Mouse (Mus musculus): ENCODE data around the gene Crb1. TPM values are rescaled to one million over a fixed set of nuclear protein-coding genes. Genes with fewer than 3 reads are reported as not detected.

Crb1 gene
- not detected for total RNA-seq (2023)

DNA sequence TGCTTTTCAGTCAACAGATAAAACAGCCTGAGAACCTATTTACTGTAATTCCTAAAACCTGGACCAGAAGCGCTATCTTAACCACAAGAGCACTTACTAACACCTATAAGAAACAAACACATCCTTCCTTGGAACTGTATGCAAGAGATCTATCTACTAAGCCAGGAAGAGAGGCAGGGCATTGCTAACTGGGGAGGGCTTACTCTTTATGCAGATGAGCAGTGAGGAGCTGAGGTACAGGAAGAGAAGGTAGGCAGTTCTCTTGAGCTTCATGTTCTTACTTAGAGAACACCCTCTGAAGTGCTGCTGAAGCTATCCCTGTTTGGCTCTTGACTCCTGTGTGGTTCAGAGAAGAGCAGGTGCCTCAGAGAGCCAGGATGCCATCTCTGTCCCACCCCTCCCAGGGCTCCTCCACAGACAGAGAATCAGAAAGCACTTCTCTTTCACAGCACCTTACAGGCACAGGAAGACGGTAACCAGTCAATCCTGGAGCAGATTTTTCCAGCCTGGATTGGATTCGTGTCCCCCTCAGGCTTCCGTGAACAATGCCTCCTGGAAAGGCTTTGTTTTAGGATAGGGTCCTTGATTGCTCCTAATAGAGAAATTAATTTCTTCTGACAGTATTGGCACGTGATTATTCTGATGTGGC is at the start of gene Crb1:
TSS of gene Crb1 (minus strand) at position 463 of the 649 bp plus-strand sequence.

DNA sequence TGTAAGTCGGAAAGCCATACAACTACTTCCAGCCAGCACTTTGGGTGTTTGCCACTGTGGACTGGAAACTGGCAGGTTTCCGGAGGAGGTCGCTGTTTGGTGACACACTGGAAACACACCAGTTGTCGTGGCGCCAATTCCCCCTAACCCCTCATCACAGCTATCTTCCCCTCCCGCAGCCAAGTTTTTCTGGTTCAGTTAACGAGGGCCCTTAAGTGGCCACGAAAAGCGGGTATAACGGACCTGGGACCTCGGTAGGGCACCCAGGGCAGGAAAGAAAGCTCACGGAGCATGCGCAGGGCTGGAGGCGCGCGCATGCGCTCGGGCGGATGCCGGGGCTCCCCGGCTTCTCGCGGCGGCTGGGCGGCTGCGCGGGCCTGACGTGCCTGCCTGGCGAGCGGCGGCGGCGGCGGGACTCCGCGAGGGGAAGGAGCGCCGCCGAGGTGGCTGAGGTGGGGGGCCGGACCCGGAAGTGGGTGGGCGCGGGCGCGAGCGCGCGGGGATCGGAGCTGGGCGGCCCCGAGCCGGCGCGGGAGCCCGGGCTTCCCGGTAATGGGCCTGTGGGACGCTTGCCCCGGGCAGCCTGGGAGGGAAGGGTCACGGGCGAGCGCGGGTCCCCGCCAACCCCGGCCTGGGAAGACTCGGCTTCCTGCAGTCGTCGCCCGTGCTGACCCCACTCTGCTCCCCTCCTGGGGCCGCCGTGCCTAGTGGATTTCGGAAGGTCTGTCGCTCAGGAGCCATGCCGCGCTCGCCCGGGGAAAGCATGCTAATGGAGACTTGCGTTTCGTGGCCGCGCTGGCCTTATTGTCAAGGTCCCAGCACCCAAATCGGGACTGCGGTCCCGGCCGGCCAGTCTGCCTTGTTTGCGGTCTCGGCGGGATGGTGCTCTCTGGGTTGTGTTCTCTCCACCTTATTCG is 45.2 kb upstream of the Crb1 start, which contains the start of gene Zbtb41:
TSS of gene Zbtb41 (plus strand) at position 414 of the 917 bp plus-strand sequence.

Other genes starting within 250 kb of the Crb1 start
- 1 to 10 TPM; 7.3 to 7.6 TPM for gene Zbtb41, start 45.2 kb upstream of the Crb1 start, total RNA-seq (2023)
- gene Aspm, start 77.7 kb upstream of the Crb1 start, total RNA-seq (2023): 10 to 100 TPM; 37.9 to 41.7 TPM
- not detected for gene F13b, start 124.6 kb upstream of the Crb1 start, total RNA-seq (2023)
- gene Cfhr1, start 183.2 kb upstream of the Crb1 start, total RNA-seq (2023): not detected